11 mouse cellular contexts compared by ENCODE assay signal in genomic region chr2:22805589-22805988, GRCm38 (mm10). TPM values are rescaled to one million over a fixed set of nuclear protein-coding genes. Genes with fewer than 3 reads are reported as not detected.
DNase-seq lines count a peak whose midpoint lies in the region; ATAC-seq and TF ChIP-seq lines count a peak whose summit lies in the region.
"Had no signal": no experiment of that assay in that cellular context is flagged by ENCODE, and none has a peak within 500 bp of the region (broad histone marks: within the 10 kb centered on the region; RNA-seq: fewer than 3 reads in every experiment).

No protein-coding gene starts in this region.

- H3K4me3 ChIP-seq in lung, adult 2 months (replicated peaks; ENCODE audit: extremely low read depth, low read depth, low read length) = no peak overlapping the region
- H3K4me3 ChIP-seq: limb, embryonic 10.5 days; lung, embryonic 15.5 days had no signal

- 60% methylated on average over 2 of the region's 2 CpGs for WGBS in lung, adult 2 months

- TF ChIP-seq CTCF in lung, adult 2 months (IDR thresholded peaks at IDR 0.05; ENCODE audit: insufficient read depth, low read length) = no peak

- peak; percentile 87 for ATAC-seq in common myeloid progenitor, adult 5-6 weeks (replicated peaks; ENCODE audit: low read depth, poor library complexity, severe bottlenecking)
- ATAC-seq in cerebellum, adult (ENCODE audit: insufficient number of reproducible peaks, low FRiP score, low TSS enrichment) = no peak
- ATAC-seq: intestine, postnatal 0 days had no signal

- no peaks in the 10 kb centered on the region; the same call in 1 of the 2 replicates for H3K4me1 ChIP-seq in lung, adult 2 months (ENCODE audit: control insufficient read depth, insufficient read depth, low read length)
- H3K4me1 ChIP-seq: limb, embryonic 10.5 days; lung, embryonic 15.5 days had no signal

- DNase-seq in lung, postnatal 25 days (ENCODE audit: low spot score) = peak; percentile 37
- DNase-seq in lung, adult 2 months = no peak
- peak; percentile 20 for DNase-seq in skeletal muscle tissue, adult 2 months (ENCODE audit: low read depth, low spot score)
- DNase-seq in thymus, postnatal 4 days = peak; percentile 61
- no peak for DNase-seq in adrenal gland, adult 8-10 months
- DNase-seq in gastrocnemius, postnatal 14 days = no peak

- intact Hi-C loops in gastrocnemius, postnatal 14 days (cut with DNase I; ENCODE audit: low total_unique reads) = no loop called here

- TF ChIP-seq POLR2A in lung, adult 2 months (IDR thresholded peaks at IDR 0.05; ENCODE audit: borderline replicate concordance, extremely low read depth, low read depth, low read length) = no peak

RNA-seq across cellular contexts. Expression of gene Apbb1ip, which starts 31.7 kb away (rescaled TPM):
- polyA plus RNA-seq in lung, adult 2 months (2012; rRNA removed) = 5.5 and 6.1 TPM in 2 replicates
- total RNA-seq in common myeloid progenitor, adult 5-6 weeks (2017) = 24.3 and 43.8 TPM in 2 replicates
- 1 to 10 TPM; 3.1 to 6.2 (median 5.0) TPM for total RNA-seq in adrenal gland, adult 8-10 months (2022)
- total RNA-seq in gastrocnemius, postnatal 14 days (2021) = 1 to 10 TPM; 2.6 to 2.7 TPM

Comparison
In these comparisons a context has a peak if more than half of its experiments do, and no peak if none do; other contexts are left out.
1. DNase-seq: peak in lung, postnatal 25 days (single experiment), skeletal muscle tissue, adult 2 months (single experiment) and thymus, postnatal 4 days (single experiment); none in lung, adult 2 months (single experiment), adrenal gland, adult 8-10 months (single experiment) and gastrocnemius, postnatal 14 days (single experiment).